Comparison of ENCODE assay signal across 8 mouse cellular contexts in genomic region chrX:106602574-106603258, GRCm38 (mm10). TPM values are rescaled to one million over a fixed set of nuclear protein-coding genes. Genes with fewer than 3 reads are reported as not detected.
DNase-seq lines count a peak whose midpoint lies in the region; ATAC-seq lines count a peak whose summit lies in the region.

No protein-coding gene starts in this region.

- H3K9me3 ChIP-seq in heart, embryonic 14.5 days (ENCODE audit: control insufficient read depth, low read length) = no peaks in the 10 kb centered on the region
- H3K9me3 ChIP-seq in midbrain, embryonic 15.5 days = no peaks in the 10 kb centered on the region

- no peaks in the 10 kb centered on the region for H3K27me3 ChIP-seq in heart, embryonic 14.5 days (ENCODE audit: control insufficient read depth, insufficient read depth, low read length)
- H3K27me3 ChIP-seq in midbrain, embryonic 15.5 days (replicated peaks) = no peaks in the 10 kb centered on the region

- H3K4me2 ChIP-seq in heart, embryonic 14.5 days (ENCODE audit: low read length) = peak overlapping the region; percentile 46
- peak overlapping the region; percentile 26; the same call in 1 of the 2 replicates for H3K4me2 ChIP-seq in midbrain, embryonic 15.5 days

- peaks cover 0 to 2% of the 10 kb centered on the region in 2 experiments; a peak in 1 of 4 replicates for H3K4me1 ChIP-seq in heart, embryonic 14.5 days (ENCODE audit: control insufficient read depth in 2 of 2, insufficient read depth in 2 of 2, low read length in 2 of 2)
- H3K4me1 ChIP-seq in midbrain, embryonic 15.5 days = no peaks in the 10 kb centered on the region

- no peak for ATAC-seq in heart, embryonic 14.5 days (ENCODE audit: insufficient number of reproducible peaks, insufficient read depth, low FRiP score, low read depth)
- ATAC-seq in midbrain, embryonic 15.5 days (replicated peaks) = no peak

- no peak for DNase-seq in heart, postnatal 14 days
- DNase-seq in ZHBTc4 (ENCODE audit: low read depth, low spot score) = peak; percentile 53
- DNase-seq in induced T-regulatory cell, adult 2 months (ENCODE audit: low read depth) = peak; percentile 22
- DNase-seq in gastrocnemius, postnatal 10 days = no peak
- DNase-seq in gastrocnemius, adult 8-10 months (ENCODE audit: low spot score in 2 of 2) = no peak
- DNase-seq in left cerebral cortex, postnatal 36 days (ENCODE audit: low spot score in 2 of 2) = no peak

- H3K4me3 ChIP-seq in heart, embryonic 14.5 days (ENCODE audit: control insufficient read depth in 1 of 2, insufficient read depth in 1 of 2, low read depth in 1 of 2, low read length in 2 of 2) = peak overlapping the region; percentile 6 to 17; a peak in 2 of 4 replicates
- no peak overlapping the region for H3K4me3 ChIP-seq in midbrain, embryonic 15.5 days

- H3K9ac ChIP-seq in heart, embryonic 14.5 days (ENCODE audit: low read length) = no peak overlapping the region
- no peak overlapping the region for H3K9ac ChIP-seq in midbrain, embryonic 15.5 days

- H3K27ac ChIP-seq in heart, embryonic 14.5 days (replicated peaks in 1 of 2; ENCODE audit: control insufficient read depth in 1 of 2, insufficient read depth in 1 of 2, low read depth in 2 of 2, low read length in 2 of 2) = 0 out of 4 replicates have a peak overlapping the region, but pooled peaks of 1 of the 2 experiments have one; percentile 3
- H3K27ac ChIP-seq in midbrain, embryonic 15.5 days = no peak overlapping the region

- H3K36me3 ChIP-seq in heart, embryonic 14.5 days (ENCODE audit: control insufficient read depth, insufficient read depth, low read length) = no peaks in the 10 kb centered on the region
- no peaks in the 10 kb centered on the region for H3K36me3 ChIP-seq in midbrain, embryonic 15.5 days (replicated peaks)

- intact Hi-C loops in heart, postnatal 14 days (cut with DNase I) = no loop called here
- intact Hi-C loops in left cerebral cortex, postnatal 36 days (cut with DNase I) = no loop called here

- 24% methylated on average over 9 of the region's 9 CpGs for WGBS in heart, embryonic 14.5 days
- WGBS in midbrain, embryonic 15.5 days = 24% methylated on average over 9 of the region's 9 CpGs

RNA-seq across cellular contexts. Expression of gene Cysltr1, which starts 0.8 kb away (rescaled TPM):
- polyA plus RNA-seq in heart, embryonic 14.5 days (2014; fragmentation: Nextera tagmentation; extraction: Ambion mirVana) = 2.0 and 2.3 TPM in 2 replicates
- total RNA-seq in heart, postnatal 14 days (2021) = 1 to 10 TPM; 1.8 to 3.4 TPM
- polyA plus RNA-seq in midbrain, embryonic 15.5 days (2015; fragmentation: Nextera tagmentation; extraction: Ambion mirVana) = 0.42 and 0.79 TPM in 2 replicates
- total RNA-seq in gastrocnemius, postnatal 10 days (2021) = 1 to 10 TPM in 1 of 2 experiments, under 1 TPM in 1; 0.75 to 1.5 TPM
- total RNA-seq in gastrocnemius, adult 8-10 months (2022) = under 1 TPM; 0.05 to 0.78 (median 0.54) TPM
- under 1 TPM; 0.20 to 0.61 TPM for total RNA-seq in left cerebral cortex, postnatal 36 days (2021)

RNA-seq across cellular contexts. Expression of gene Gm5127, which starts 19.7 kb away (rescaled TPM):
- 0.16 TPM in 1 of 2 replicates, not detected in the other for polyA plus RNA-seq in heart, embryonic 14.5 days (2014; fragmentation: Nextera tagmentation; extraction: Ambion mirVana)
- not detected for total RNA-seq in heart, postnatal 14 days (2021)
- 0.12 and 0.22 TPM in 2 replicates for polyA plus RNA-seq in midbrain, embryonic 15.5 days (2015; fragmentation: Nextera tagmentation; extraction: Ambion mirVana)
- not detected for total RNA-seq in gastrocnemius, postnatal 10 days (2021)
- total RNA-seq in gastrocnemius, adult 8-10 months (2022) = not detected
- under 1 TPM; 0.29 to 0.42 TPM for total RNA-seq in left cerebral cortex, postnatal 36 days (2021)

Comparison
In these comparisons a context has a peak if more than half of its experiments do, and no peak if none do; other contexts are left out.
1. DNase-seq: peak in ZHBTc4 (single experiment) and induced T-regulatory cell, adult 2 months (single experiment); none in heart, postnatal 14 days (0 of 2), gastrocnemius, postnatal 10 days (single experiment), gastrocnemius, adult 8-10 months (0 of 2) and left cerebral cortex, postnatal 36 days (0 of 2).